Mouse (Mus musculus): ENCODE measurements around the gene Mmab.
A peak's percentile ranks its signal among the peaks of the same experiment; 100 is the strongest.

Gene Mmab

GRCm38 (mm10) chr5:114426732-114427131 is 17.1 kb downstream of the Mmab start:
- no peak for DNase-seq

GRCm38 (mm10) chr5:114423961-114424360 is 19.9 kb downstream of the Mmab start:
- no peak for DNase-seq

GRCm38 (mm10) chr5:114422591-114422990 is 21.3 kb downstream of the Mmab start:
- DNase-seq: no peak

GRCm38 (mm10) chr5:114421561-114422298 is 22.1 kb downstream of the Mmab start:
- no peak for DNase-seq

- no peak for DNase-seq
Observed at GRCm38 (mm10) chr5:114418541-114418940, 25.3 kb downstream of the Mmab start.

GRCm38 (mm10) chr5:114416855-114417254 is 27.0 kb downstream of the Mmab start:
- no peak for DNase-seq

- DNase-seq: no peak
Observed at GRCm38 (mm10) chr5:114415606-114416005, 28.3 kb downstream of the Mmab start.

- peak; percentile 26 for DNase-seq
Observed at GRCm38 (mm10) chr5:114413067-114413735, 30.7 kb downstream of the Mmab start.

GRCm38 (mm10) chr5:114412361-114412998 is 31.4 kb downstream of the Mmab start:
- no peak for DNase-seq

GRCm38 (mm10) chr5:114410429-114410828 is 33.4 kb downstream of the Mmab start:
- no peak for DNase-seq

- no peak for DNase-seq
Observed at GRCm38 (mm10) chr5:114408846-114409245, 35.0 kb downstream of the Mmab start.

GRCm38 (mm10) chr5:114407810-114408209 is 36.0 kb downstream of the Mmab start:
- no peak for DNase-seq

- DNase-seq: no peak
Observed at GRCm38 (mm10) chr5:114407269-114407668, 36.6 kb downstream of the Mmab start.

GRCm38 (mm10) chr5:114406592-114406991 is 37.3 kb downstream of the Mmab start:
- no peak for DNase-seq

- DNase-seq: no peak
Observed at GRCm38 (mm10) chr5:114393169-114393568, 50.7 kb downstream of the Mmab start.

- no peak for DNase-seq
Observed at GRCm38 (mm10) chr5:114384448-114384847, 59.4 kb downstream of the Mmab start.

- peak; percentile 63 for DNase-seq
Observed at GRCm38 (mm10) chr5:114383184-114383904, 60.5 kb downstream of the Mmab start.

Measured in liver (tissue).